Mouse (Mus musculus): Measurements from ENCODE around the gene Ubald2. TPM values are rescaled to one million over a fixed set of nuclear protein-coding genes. Genes with fewer than 3 reads are reported as not detected.

The Ubald2 gene
- polyA plus RNA-seq, 1 experiment = 377 TPM

- Histone ChIP-seq H3K9me3 (ENCODE audit: control insufficient read depth, low read length) (no peaks in the 10 kb centered on the region), H3K4me3 (replicated peaks) (peak overlapping the region; percentile 87), H3K36me3 (ENCODE audit: control insufficient read depth) (peaks cover 65% of the 10 kb centered on the region), H3K27me3 (ENCODE audit: control insufficient read depth) (no peaks in the 10 kb centered on the region), H3K4me1 (ENCODE audit: control insufficient read depth) (peaks cover 63% of the 10 kb centered on the region)
- TF ChIP-seq GATA1 (IDR thresholded peaks at IDR 0.05; ENCODE audit: low read length) = no peak
- no peak for TF ChIP-seq TAL1 (IDR thresholded peaks at IDR 0.05; ENCODE audit: low read length)
Measured at GRCm38 (mm10) chr11:116436725-116437331, 2.9 kb downstream of the Ubald2 start.

GRCm38 (mm10) chr11:116437541-116437940, 3.6 kb downstream of the Ubald2 start:
- no peaks in the 10 kb centered on the region for H3K27me3 ChIP-seq (ENCODE audit: control insufficient read depth)
- peaks cover 58% of the 10 kb centered on the region for H3K4me1 ChIP-seq (ENCODE audit: control insufficient read depth)
- TF ChIP-seq TAL1 (IDR thresholded peaks at IDR 0.05; ENCODE audit: low read length) = no peak
- no peak for TF ChIP-seq GATA1 (IDR thresholded peaks at IDR 0.05; ENCODE audit: low read length)
- H3K4me3 ChIP-seq (replicated peaks) = no peak overlapping the region
- H3K9me3 ChIP-seq (ENCODE audit: control insufficient read depth, low read length) = no peaks in the 10 kb centered on the region
- peaks cover 65% of the 10 kb centered on the region for H3K36me3 ChIP-seq (ENCODE audit: control insufficient read depth)

- H3K9me3 ChIP-seq (ENCODE audit: control insufficient read depth, low read length) = no peaks in the 10 kb centered on the region
- peaks cover 65% of the 10 kb centered on the region for H3K36me3 ChIP-seq (ENCODE audit: control insufficient read depth)
- no peaks in the 10 kb centered on the region for H3K27me3 ChIP-seq (ENCODE audit: control insufficient read depth)
- no peak overlapping the region for H3K4me3 ChIP-seq (replicated peaks)
- no peak for TF ChIP-seq TAL1 (IDR thresholded peaks at IDR 0.05; ENCODE audit: low read length)
- TF ChIP-seq GATA1 (IDR thresholded peaks at IDR 0.05; ENCODE audit: low read length) = no peak
- peaks cover 49% of the 10 kb centered on the region for H3K4me1 ChIP-seq (ENCODE audit: control insufficient read depth)
Measured at GRCm38 (mm10) chr11:116439269-116440240, 5.7 kb downstream of the Ubald2 start.

- TF ChIP-seq TAL1 (IDR thresholded peaks at IDR 0.05; ENCODE audit: low read length) (no peak), GATA1 (IDR thresholded peaks at IDR 0.05; ENCODE audit: low read length) (no peak)
- H3K27me3 ChIP-seq (ENCODE audit: control insufficient read depth) = no peaks in the 10 kb centered on the region
- peaks cover 40% of the 10 kb centered on the region for H3K4me1 ChIP-seq (ENCODE audit: control insufficient read depth)
- H3K4me3 ChIP-seq (replicated peaks) = no peak overlapping the region
- no peaks in the 10 kb centered on the region for H3K9me3 ChIP-seq (ENCODE audit: control insufficient read depth, low read length)
- peaks cover 55% of the 10 kb centered on the region for H3K36me3 ChIP-seq (ENCODE audit: control insufficient read depth)
Measured at GRCm38 (mm10) chr11:116440408-116441068, 6.6 kb downstream of the Ubald2 start.

GRCm38 (mm10) chr11:116442129-116442866, 8.4 kb downstream of the Ubald2 start:
- peaks cover 37% of the 10 kb centered on the region for H3K36me3 ChIP-seq (ENCODE audit: control insufficient read depth)

GRCm38 (mm10) chr11:116442867-116443177, 8.9 kb downstream of the Ubald2 start:
- H3K4me1 ChIP-seq (ENCODE audit: control insufficient read depth) = peaks cover 20% of the 10 kb centered on the region
- peaks cover 32% of the 10 kb centered on the region for H3K36me3 ChIP-seq (ENCODE audit: control insufficient read depth)
- no peak overlapping the region for H3K4me3 ChIP-seq (replicated peaks)
- no peaks in the 10 kb centered on the region for H3K9me3 ChIP-seq (ENCODE audit: control insufficient read depth, low read length)
- peaks cover 14% of the 10 kb centered on the region for H3K27me3 ChIP-seq (ENCODE audit: control insufficient read depth)
- TF ChIP-seq GATA1 (IDR thresholded peaks at IDR 0.05; ENCODE audit: low read length) = no peak
- TF ChIP-seq TAL1 (IDR thresholded peaks at IDR 0.05; ENCODE audit: low read length) = no peak

More at GRCm38 (mm10) chr11:116442129-116442866, 8.4 kb downstream of the Ubald2 start:
- H3K4me3 ChIP-seq (replicated peaks) = no peak overlapping the region
- peaks cover 11% of the 10 kb centered on the region for H3K27me3 ChIP-seq (ENCODE audit: control insufficient read depth)
- H3K4me1 ChIP-seq (ENCODE audit: control insufficient read depth) = peaks cover 25% of the 10 kb centered on the region
- no peak for TF ChIP-seq TAL1 (IDR thresholded peaks at IDR 0.05; ENCODE audit: low read length)
- no peak for TF ChIP-seq GATA1 (IDR thresholded peaks at IDR 0.05; ENCODE audit: low read length)
- H3K9me3 ChIP-seq (ENCODE audit: control insufficient read depth, low read length) = no peaks in the 10 kb centered on the region

- Histone ChIP-seq H3K4me3 (replicated peaks) (no peak overlapping the region), H3K36me3 (ENCODE audit: control insufficient read depth) (peaks cover 28% of the 10 kb centered on the region), H3K4me1 (ENCODE audit: control insufficient read depth) (peaks cover 20% of the 10 kb centered on the region), H3K27me3 (ENCODE audit: control insufficient read depth) (peaks cover 19% of the 10 kb centered on the region), H3K9me3 (ENCODE audit: control insufficient read depth, low read length) (no peaks in the 10 kb centered on the region)
- TF ChIP-seq GATA1 (IDR thresholded peaks at IDR 0.05; ENCODE audit: low read length) (no peak), TAL1 (IDR thresholded peaks at IDR 0.05; ENCODE audit: low read length) (no peak)
Measured at GRCm38 (mm10) chr11:116443311-116443710, 9.4 kb downstream of the Ubald2 start.

GRCm38 (mm10) chr11:116443935-116444334, 10.0 kb downstream of the Ubald2 start:
- Histone ChIP-seq H3K4me1 (ENCODE audit: control insufficient read depth) (peaks cover 20% of the 10 kb centered on the region), H3K4me3 (replicated peaks) (no peak overlapping the region), H3K27me3 (ENCODE audit: control insufficient read depth) (peaks cover 19% of the 10 kb centered on the region), H3K36me3 (ENCODE audit: control insufficient read depth) (peaks cover 26% of the 10 kb centered on the region), H3K9me3 (ENCODE audit: control insufficient read depth, low read length) (no peaks in the 10 kb centered on the region)
- TF ChIP-seq TAL1 (IDR thresholded peaks at IDR 0.05; ENCODE audit: low read length) (no peak), GATA1 (IDR thresholded peaks at IDR 0.05; ENCODE audit: low read length) (no peak)

Data from erythroblast, embryonic 14.5 days (primary cell).